Mouse (Mus musculus) MEL (cell line): ENCODE measurements around the gene Ddx54. TPM values are rescaled to one million over a fixed set of nuclear protein-coding genes. Genes with fewer than 3 reads are reported as not detected.

Experiments
- DNase-seq: peaks from one replicate; pipeline ENCODE4 v3.0.0; 2011; ENCODE audit warnings: low read depth, low spot score
- H3K27ac ChIP-seq: 2 replicates; pipeline ENCODE4 v1.5.1; 2012; ENCODE audit warnings: low read depth, mild to moderate bottlenecking, control low read depth, low read length, moderate library complexity; ENCODE audit not compliant: control insufficient read depth
- H3K27me3 ChIP-seq, 2 experiments: fragments of 150-350 bp in 1 of 2; sonication (generic) in 1 of 2; 2 replicates each; pipeline ENCODE4 v1.6.1; 2012; ENCODE audit warnings: low read length in 2 of 2, mild to moderate bottlenecking in 2 of 2, improper control_type of control experiment in 1 of 2, moderate library complexity in 1 of 2; ENCODE audit not compliant: insufficient read depth in 2 of 2, control insufficient read depth in 1 of 2
- H3K36me3 ChIP-seq, 2 experiments: 2 replicates each; pipeline ENCODE4 v1.6.1; 2012 to 2014; ENCODE audit warnings: low read length in 2 of 2, improper control_type of control experiment in 1 of 2, inconsistent platforms in 1 of 2, mild to moderate bottlenecking in 1 of 2; ENCODE audit not compliant: insufficient read depth in 2 of 2, control insufficient read depth in 1 of 2
- H3K4me1 ChIP-seq, 2 experiments: fragments of 150-350 bp in 1 of 2; sonication (generic) in 1 of 2; 2 replicates each; pipeline ENCODE4 v1.6.1; 2012; ENCODE audit warnings: low read length in 2 of 2, improper control_type of control experiment in 1 of 2, mild to moderate bottlenecking in 1 of 2; ENCODE audit not compliant: insufficient read depth in 2 of 2, control insufficient read depth in 1 of 2
- H3K4me3 ChIP-seq, 2 experiments: fragments of 150-350 bp in 1 of 2; sonication (generic) in 1 of 2; 2 replicates each; pipeline ENCODE4 v1.5.1; 2012; ENCODE audit warnings: low read depth in 2 of 2, low read length in 2 of 2, mild to moderate bottlenecking in 2 of 2, moderate library complexity in 2 of 2, control low read depth in 1 of 2, improper control_type of control experiment in 1 of 2; ENCODE audit not compliant: control insufficient read depth in 1 of 2, insufficient read depth in 1 of 2
- H3K79me2 ChIP-seq: 2 replicates; pipeline ENCODE4 v1.6.1; 2012; ENCODE audit warnings: mild to moderate bottlenecking, low read length, moderate library complexity; ENCODE audit not compliant: control insufficient read depth, poor library complexity, insufficient read depth
- H3K9ac ChIP-seq: 2 replicates; pipeline ENCODE4 v1.6.1; 2012; ENCODE audit warnings: low read depth, mild to moderate bottlenecking, control low read depth, low read length, moderate library complexity; ENCODE audit not compliant: control insufficient read depth, poor library complexity, severe bottlenecking
- H3K9me3 ChIP-seq: fragments of 150-350 bp; sonication (generic); replicated peaks from 2 replicates; pipeline ENCODE4 v1.6.1; 2012; ENCODE audit warnings: mild to moderate bottlenecking, low read length, improper control_type of control experiment, moderate library complexity; ENCODE audit not compliant: insufficient read depth
- CHD1 ChIP-seq: IDR thresholded peaks from 2 replicates; pipeline ENCODE4 v1.6.1; 2012; ENCODE audit warnings: low read depth, mild to moderate bottlenecking, inconsistent platforms, low read length, improper control_type of control experiment
- CHD2 ChIP-seq: IDR thresholded peaks from 2 replicates; pipeline ENCODE4 v1.6.1; 2011; ENCODE audit warnings: low read length, improper control_type of control experiment
- E2F4 ChIP-seq: IDR thresholded peaks from 2 replicates; pipeline ENCODE4 v1.6.1; 2011; ENCODE audit warnings: low read depth, low read length, improper control_type of control experiment, borderline replicate concordance
- GATA1 ChIP-seq: IDR thresholded peaks from 2 replicates; pipeline ENCODE4 v1.6.1; 2011; ENCODE audit warnings: low read depth, low read length, improper control_type of control experiment
- KAT2A ChIP-seq: conservative IDR thresholded peaks from 2 replicates; pipeline ENCODE4 v1.6.1; 2012; ENCODE audit warnings: low read depth, low read length, improper control_type of control experiment, inconsistent platforms
- MAFK ChIP-seq: IDR thresholded peaks from 2 replicates; pipeline ENCODE4 v1.6.1; 2011; ENCODE audit warnings: low read depth, mild to moderate bottlenecking, low read length, improper control_type of control experiment, borderline replicate concordance
- MYB ChIP-seq: IDR thresholded peaks from 2 replicates; pipeline ENCODE4 v1.6.1; 2011; ENCODE audit warnings: mild to moderate bottlenecking, low read depth, low read length, improper control_type of control experiment
- MYC ChIP-seq: IDR thresholded peaks from 2 replicates; pipeline ENCODE4 v1.6.1; 2011; ENCODE audit warnings: low read depth, mild to moderate bottlenecking, low read length, improper control_type of control experiment, moderate library complexity
- NRF1 ChIP-seq: IDR thresholded peaks from 2 replicates; pipeline ENCODE4 v1.6.1; 2014; ENCODE audit warnings: low read depth, mild to moderate bottlenecking, inconsistent platforms, low read length, improper control_type of control experiment, moderate library complexity; ENCODE audit not compliant: poor library complexity, insufficient read depth, severe bottlenecking
- POLR2AphosphoS2 ChIP-seq: IDR thresholded peaks from 2 replicates; pipeline ENCODE4 v1.6.1; 2011; ENCODE audit warnings: low read length, improper control_type of control experiment
- POLR2AphosphoS5 ChIP-seq: IDR thresholded peaks from 2 replicates; pipeline ENCODE4 v1.6.1; 2012; ENCODE audit warnings: low read depth, borderline replicate concordance, mild to moderate bottlenecking, inconsistent platforms, low read length, moderate library complexity, mixed read lengths
- RCOR1 ChIP-seq: IDR thresholded peaks from 2 replicates; pipeline ENCODE4 v1.6.1; 2012; ENCODE audit warnings: low read depth, mild to moderate bottlenecking, inconsistent platforms, low read length, improper control_type of control experiment
- TAL1 ChIP-seq: IDR thresholded peaks from 2 replicates; pipeline ENCODE4 v1.6.1; 2012; ENCODE audit warnings: mild to moderate bottlenecking, inconsistent platforms, low read length, moderate library complexity, mixed read lengths
- TBP ChIP-seq: IDR thresholded peaks from 2 replicates; pipeline ENCODE4 v1.8.0; 2011; ENCODE audit warnings: low read depth, low read length, improper control_type of control experiment
- UBTF ChIP-seq: IDR thresholded peaks from 2 replicates; pipeline ENCODE4 v1.6.1; 2012; ENCODE audit warnings: low read depth, mild to moderate bottlenecking, inconsistent platforms, low read length, improper control_type of control experiment, moderate library complexity, borderline replicate concordance; ENCODE audit not compliant: insufficient read depth
- USF1 ChIP-seq: IDR thresholded peaks from 2 replicates; pipeline ENCODE4 v1.6.1; 2014; ENCODE audit warnings: low read depth, mild to moderate bottlenecking, inconsistent platforms, low read length, improper control_type of control experiment, moderate library complexity
- ZKSCAN1 ChIP-seq: IDR thresholded peaks from 2 replicates; pipeline ENCODE4 v1.6.1; 2012; ENCODE audit warnings: low read depth, mild to moderate bottlenecking, inconsistent platforms, low read length, improper control_type of control experiment, moderate library complexity
- ZMIZ1 ChIP-seq: IDR thresholded peaks from 2 replicates; pipeline ENCODE4 v1.6.1; 2012; ENCODE audit warnings: low read depth, mild to moderate bottlenecking, inconsistent platforms, low read length, improper control_type of control experiment, moderate library complexity
- polyA plus RNA-seq, 2 experiments: library from polyadenylated mRNA; stranded (reverse) in 1 of 2; unstranded in 1 of 2; fragments of >175 nt in 1 of 2; fragments of >200 nt in 1 of 2; gene quantifications; 2 replicates each; pipeline versions ENCODE4 v1.2.1 to v1.2.4; 2012; ENCODE audit warnings: low replicate concordance in 2 of 2, low read depth in 1 of 2; ENCODE audit not compliant: insufficient read length in 2 of 2, insufficient read depth in 1 of 2, missing spikeins in 1 of 2
- total RNA-seq: library from RNA; depleted of rRNA; stranded (reverse); fragments of 300-350 nt; gene quantifications from 2 replicates; pipeline ENCODE4 v1.2.3, GENCODE M21; 2012

Ddx54 gene
- total and polyA plus RNA-seq, 3 experiments, result 73.8 to 99.9 TPM; not detected in 1

GRCm38 (mm10) chr5:120583511-120583910 lies 29.0 kb upstream of the Ddx54 start:
- Histone ChIP-seq H3K4me1 (peaks cover 7 to 21% of the 10 kb centered on the region in 2 experiments), H3K4me3 (no peak overlapping the region), H3K36me3 (peaks cover 0 to 16% of the 10 kb centered on the region in 2 experiments; a peak in 2 of 4 replicates), H3K9ac (no peak overlapping the region), H3K27me3 (no peaks in the 10 kb centered on the region)
- TF ChIP-seq ZKSCAN1 (no peak), KAT2A (no peak), MYC (no peak), POLR2AphosphoS2 (no peak), TBP (no peak), CHD1 (no peak), MYB (no peak), UBTF (no peak), POLR2AphosphoS5 (no peak), MAFK (no peak), USF1 (no peak)
- TF ChIP-seq, all 39 proteins: peak for 0
- H3K27ac ChIP-seq, result no peak overlapping the region
- no peaks in the 10 kb centered on the region for H3K9me3 ChIP-seq
- H3K79me2 ChIP-seq, result peaks cover 5% of the 10 kb centered on the region
- DNase-seq, result no peak

GRCm38 (mm10) chr5:120584968-120585367 lies 27.6 kb upstream of the Ddx54 start:
- H3K4me3 ChIP-seq, result no peak overlapping the region
- H3K79me2 ChIP-seq, result peaks cover 5% of the 10 kb centered on the region
- H3K27ac ChIP-seq, result no peak overlapping the region
- H3K36me3 ChIP-seq, result peaks cover 0 to 9% of the 10 kb centered on the region in 2 experiments; a peak in 2 of 4 replicates
- H3K4me1 ChIP-seq, result peaks cover 6 to 20% of the 10 kb centered on the region in 2 experiments
- no peak for TF ChIP-seq GATA1
- no peak for TF ChIP-seq CHD2
- TF ChIP-seq NRF1, result no peak
- TF ChIP-seq MYC, result no peak
- TF ChIP-seq USF1, result no peak
- no peak for TF ChIP-seq RCOR1
- TF ChIP-seq ZMIZ1, result no peak
- TF ChIP-seq TAL1, result no peak
- TF ChIP-seq E2F4, result no peak
- TF ChIP-seq UBTF, result no peak
- H3K9me3 ChIP-seq, result no peaks in the 10 kb centered on the region
- no peak overlapping the region for H3K9ac ChIP-seq
- DNase-seq, result no peak
- no peaks in the 10 kb centered on the region for H3K27me3 ChIP-seq
